Mouse (Mus musculus) gonadal fat pad, adult 2 months (tissue): ENCODE data around the gene Flot2. TPM values are rescaled to one million over a fixed set of nuclear protein-coding genes. Genes with fewer than 3 reads are reported as not detected.

Source experiments
- DNase-seq: peaks from one replicate; pipeline ENCODE4 v3.0.0-alpha.2; 2012; ENCODE audit warnings: low read depth
- polyA plus RNA-seq: library from polyadenylated mRNA; depleted of rRNA; stranded (reverse); fragments of >200 nt; gene quantifications from 2 replicates; pipeline ENCODE4 v1.2.3, GENCODE M21; 2012

Gene Flot2
- polyA plus RNA-seq, 1 experiment = 123 TPM

DNA sequence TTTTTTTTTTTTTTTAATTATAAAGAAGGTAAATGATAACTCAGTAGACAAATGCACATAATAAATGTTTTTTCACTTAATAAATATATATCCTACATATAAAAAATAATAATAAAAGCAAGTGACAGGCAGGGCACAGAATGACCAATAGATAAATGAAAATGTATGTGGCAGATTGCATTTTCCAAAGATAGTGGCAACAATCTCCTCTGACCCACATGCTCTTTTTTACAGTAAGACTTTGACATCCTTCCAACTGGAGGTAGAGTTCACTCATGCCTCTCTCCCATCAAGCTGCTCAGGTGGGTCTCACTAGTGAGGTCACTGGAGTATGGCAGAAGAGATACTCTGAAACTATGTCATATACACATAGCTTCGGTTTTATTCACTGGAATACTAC is 24.8 kb downstream of the Flot2 start:
- DNase-seq = no peak

DNA sequence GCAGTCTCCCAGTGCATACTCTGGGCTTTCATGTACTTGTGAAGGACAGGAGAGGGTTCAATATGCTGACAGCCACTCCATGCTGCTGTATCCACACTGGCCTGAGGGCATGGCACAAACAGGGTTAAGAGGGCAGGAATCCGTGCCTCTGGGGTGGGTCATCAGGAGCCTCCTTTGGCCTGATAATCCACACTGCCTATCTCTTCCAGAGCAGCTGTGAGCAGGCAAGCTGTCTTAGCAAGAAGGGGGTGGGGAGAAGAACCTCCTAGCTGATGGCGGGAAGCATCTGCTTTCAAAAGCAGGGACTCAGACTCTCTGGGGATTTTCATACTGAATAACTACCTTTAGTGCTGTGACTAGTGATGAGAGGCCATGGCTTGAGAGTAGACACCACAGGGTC is 28.2 kb downstream of the Flot2 start:
- no peak for DNase-seq

DNA sequence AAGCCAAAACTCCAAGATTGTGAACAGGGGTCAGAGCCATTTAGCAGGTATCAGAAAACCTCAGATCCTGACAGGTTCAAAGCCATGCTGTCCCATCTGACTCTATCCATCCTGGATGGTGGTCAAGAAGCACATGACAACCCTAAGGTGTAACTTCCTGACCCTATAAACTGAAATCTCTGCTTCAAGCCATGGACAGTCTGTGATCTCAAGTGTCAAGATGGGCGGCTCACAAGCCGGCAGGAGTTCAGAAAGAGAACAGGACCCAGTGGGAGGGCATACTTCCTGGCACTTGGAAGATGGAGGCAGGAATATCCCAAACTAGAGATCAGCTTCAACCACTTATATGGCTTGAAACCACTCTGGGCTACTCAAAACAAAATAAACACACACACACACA is 28.9 kb downstream of the Flot2 start:
- no peak for DNase-seq

DNA sequence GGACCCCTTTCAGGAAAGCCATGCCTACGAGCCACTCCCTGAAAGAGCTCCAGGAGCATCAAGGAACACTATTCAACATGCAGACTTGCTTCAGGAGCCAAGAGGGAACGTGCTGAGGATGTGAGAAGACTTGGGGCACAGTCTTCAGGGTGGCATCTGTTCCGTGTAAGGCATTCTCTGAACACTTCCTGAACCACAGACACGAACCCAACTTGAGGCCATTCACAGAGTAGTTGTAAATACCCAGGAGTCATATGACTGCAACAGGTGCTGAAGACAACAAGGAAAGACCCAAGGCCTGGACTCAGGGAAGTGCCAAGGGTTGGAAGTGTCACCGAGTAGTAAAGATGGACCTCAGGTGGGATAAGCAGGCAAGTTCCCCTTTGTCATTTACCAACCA is 29.8 kb downstream of the Flot2 start:
- no peak for DNase-seq

DNA sequence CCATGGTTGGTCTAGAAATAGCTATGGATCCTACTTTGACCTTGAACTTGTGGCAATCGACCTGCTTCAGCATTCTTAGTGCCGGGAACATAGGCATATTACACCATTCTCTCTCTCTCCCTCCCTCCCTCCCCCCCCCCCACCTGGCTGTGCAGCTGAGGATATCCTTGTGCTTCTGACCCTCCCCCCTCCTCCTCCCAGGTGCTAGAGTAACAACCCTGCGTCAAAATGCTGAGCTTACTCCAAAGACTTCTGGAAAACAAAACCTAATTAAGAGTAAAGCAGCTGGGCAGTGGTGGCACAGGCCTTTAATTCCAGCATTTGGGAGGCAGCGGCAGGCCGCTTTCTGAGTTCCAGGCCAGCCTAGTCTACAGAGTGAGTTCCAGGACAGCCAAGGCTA is 31.4 kb downstream of the Flot2 start:
- no peak for DNase-seq

DNA sequence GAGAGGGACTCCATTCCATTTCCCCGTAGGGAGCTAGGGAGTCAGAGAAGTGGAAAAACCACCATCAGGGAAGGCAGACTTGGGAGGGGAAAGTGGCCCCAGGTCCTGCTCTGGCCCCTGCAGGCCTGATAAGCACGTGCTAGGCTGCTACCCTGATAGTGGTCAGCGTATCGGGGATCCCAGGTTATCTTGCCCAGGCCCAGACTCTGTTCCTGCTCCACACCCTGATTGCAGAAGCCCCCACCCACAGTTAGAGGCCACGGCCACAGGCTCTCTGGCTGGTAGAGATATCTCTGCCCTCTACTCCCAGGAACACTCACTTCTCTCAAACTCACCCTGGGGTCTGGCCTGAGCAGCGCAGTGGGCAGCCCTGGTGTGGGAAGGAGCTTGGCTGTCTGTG is 31.9 kb downstream of the Flot2 start:
- DNase-seq = no peak

DNA sequence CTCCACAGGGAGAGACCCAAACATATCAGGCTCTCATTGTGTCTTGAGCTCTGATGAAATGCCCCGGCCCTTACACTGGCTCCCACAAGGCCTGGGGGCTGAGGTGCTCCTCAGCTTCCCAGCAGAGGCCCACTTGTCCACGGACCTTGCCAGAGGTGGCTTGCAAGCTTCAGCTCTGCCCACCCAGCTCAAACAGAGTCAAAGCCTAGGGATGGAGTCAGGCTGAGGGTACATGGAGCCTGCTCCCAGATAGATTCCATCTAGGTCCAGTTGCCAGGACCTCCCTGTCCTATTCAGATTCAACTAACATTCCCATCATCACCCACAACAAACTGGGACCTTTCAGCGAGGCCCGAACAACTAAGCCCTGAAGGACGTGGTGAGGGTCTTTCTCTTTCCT is 34.2 kb downstream of the Flot2 start:
- no peak for DNase-seq

DNA sequence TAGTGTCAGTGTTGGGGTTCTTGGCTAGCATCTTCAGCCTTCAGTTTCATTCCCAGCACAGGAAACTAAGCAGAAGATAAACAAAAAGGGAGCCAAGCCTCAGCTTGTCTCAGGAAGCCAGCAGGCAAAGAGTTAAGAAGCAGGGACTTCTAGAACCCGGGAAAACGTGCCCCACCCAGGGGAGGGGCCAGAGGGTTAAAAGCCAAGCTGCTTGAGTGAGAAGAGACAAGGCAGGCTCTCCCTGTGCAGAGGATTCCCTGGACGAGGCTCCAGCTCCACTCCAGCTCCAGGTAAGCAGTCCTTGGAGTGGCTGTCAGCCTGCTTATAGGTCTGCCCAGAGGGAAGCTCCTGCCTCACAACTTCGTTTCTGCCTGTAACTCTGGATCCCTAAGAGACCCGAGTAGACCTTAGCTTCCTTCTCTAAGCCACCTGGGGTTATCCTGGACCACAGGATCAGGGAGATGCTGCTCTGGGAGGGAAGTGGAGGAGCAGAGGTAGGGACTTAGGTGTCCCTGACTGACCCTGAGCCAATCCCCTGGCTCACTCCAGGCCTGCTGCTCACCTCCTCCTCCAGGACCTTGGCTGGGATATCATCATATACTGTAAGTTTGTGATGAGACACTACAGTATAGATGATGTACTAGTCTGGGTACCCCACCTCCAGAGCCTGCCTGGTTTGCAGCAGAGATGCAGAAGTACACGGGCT is 34.8 kb downstream of the Flot2 start:
- no peak for DNase-seq

DNA sequence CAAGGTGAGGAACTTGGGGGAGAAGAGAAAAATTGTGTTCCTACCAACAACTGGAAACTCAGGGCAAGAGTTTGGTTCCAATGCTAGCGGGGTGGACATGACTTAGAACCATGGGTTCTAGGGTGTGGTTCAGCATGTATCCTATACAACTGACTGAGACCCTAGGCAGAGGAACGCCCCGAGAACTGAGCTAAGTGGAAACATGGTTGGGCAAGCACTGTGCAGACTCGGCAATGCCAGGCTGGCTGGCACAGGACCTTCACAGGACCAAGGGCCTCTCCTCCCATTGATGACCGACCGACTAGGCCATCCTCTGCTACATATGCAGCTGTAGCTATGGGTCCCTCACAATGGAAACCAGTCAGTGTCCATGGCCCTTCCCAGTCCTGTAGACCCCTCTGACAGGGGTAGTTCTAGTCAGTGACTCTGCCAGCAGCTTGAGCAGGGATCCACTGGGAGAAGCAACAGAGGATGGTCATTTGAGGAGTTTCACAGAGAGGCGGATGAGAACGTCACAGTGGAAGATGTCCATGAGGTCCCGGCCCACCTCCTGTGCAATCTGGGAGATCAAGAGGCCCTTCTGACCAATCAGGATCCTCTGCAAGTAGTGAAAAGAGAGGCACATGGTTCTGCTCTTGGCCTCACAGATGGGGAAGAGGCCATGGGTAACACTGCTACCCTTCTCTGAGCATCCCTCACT is 36.0 kb downstream of the Flot2 start:
- DNase-seq = no peak

DNA sequence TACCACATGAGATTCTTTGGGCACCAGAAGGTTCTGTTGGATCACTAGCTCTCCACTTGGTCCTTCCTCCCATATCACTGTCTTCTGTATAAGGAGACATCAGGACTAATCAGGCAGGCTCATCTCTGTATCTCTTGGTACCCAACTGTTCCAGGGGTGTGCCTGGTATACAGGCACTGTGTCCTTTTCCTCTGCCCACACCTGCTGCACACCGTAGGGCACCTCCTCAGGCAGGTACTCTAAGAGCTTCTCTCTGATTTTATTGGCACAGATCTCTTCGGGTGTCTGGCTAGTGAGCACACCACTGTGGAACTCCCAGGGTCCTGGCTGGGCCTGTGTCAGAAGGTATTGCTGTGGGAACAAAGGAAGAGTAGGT is 36.5 kb downstream of the Flot2 start:
- DNase-seq = no peak

DNA sequence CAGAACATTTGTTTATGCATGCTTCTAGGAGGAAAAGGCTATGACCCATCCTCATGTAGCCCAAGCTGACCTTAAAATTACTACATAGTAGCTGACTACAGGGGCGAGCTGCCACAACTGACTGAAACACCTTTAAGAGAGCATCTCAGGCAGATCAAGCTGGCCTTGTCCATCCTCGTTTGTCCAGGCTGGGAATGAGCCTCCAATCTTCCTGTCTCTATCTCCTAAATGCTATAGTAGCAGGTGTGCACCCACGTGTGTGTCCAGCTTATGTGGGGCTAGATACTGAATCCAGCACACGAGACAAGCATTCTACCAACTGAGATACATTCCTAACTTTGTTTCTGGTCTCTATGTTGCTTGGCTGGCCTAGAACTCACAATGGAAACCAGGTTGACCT is 36.9 kb downstream of the Flot2 start:
- no peak for DNase-seq

DNA sequence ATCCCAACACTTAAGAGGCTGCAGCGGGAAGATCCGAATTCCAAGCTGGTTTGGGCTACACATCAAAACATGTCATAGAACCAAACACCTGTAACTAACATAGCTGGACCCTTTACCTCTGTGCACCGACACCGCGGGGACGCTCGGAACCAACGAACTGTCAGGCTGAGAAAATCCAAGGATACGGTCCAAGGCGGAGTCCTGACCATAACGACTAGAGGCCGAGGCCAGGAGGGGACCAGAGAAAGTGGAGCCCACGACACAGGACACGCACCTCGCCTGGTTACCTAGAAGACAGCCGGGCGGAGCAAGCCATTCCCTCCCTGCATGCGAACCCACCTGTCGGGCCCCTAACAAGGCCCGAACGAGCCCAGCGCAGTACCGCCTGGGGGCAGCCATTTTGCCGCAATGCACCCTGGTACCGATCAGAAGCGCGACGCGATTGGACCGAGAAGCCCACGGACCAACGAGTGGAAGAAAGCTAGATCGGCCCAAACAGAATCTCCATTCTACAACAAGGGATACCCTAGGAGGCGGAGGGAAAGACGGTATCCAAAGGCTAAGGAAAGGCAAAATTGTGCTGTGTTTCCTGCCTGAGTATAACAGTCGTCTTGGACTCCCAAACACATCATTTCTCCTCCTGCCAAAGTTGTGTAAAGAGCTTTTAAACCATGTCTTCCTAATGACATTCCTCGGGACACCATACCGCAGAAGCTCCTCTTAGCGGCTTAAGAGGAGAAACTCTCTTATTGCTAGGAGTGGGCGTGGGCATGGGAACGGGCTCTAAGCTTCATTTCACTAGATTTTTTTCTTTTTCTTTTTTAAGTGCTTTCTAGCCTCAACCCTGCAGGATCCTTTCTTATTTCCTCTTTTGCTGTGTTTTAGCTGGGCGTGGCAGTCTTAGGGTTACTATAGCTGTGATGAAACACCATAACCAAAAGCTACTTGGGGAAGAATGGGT is 42.5 kb downstream of the Flot2 start, which contains the start of gene Eral1:
TSS of gene Eral1 (minus strand) at position 423 of the 961 bp plus-strand sequence.
- DNase-seq = peak; percentile 61

DNA sequence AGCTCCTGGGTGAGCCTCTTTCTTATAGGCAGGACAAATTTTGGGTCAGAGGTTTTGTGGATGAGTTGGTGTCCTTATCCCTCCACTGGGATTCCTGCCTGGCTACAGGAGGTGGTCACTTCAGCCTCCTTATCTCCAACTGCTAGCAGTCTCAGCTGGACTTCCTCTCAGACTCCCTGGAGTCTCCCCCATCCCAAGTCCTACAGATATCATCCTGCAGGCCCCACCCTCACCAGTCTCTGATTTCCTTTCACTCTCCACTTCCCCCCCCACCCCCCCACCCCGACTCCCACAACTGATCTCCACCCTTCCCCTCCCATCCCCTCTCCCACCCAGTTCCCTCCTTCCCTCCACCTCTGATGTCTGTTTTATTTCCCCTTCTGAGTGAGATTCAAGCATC is 45.9 kb downstream of the Flot2 start:
- DNase-seq = no peak

DNA sequence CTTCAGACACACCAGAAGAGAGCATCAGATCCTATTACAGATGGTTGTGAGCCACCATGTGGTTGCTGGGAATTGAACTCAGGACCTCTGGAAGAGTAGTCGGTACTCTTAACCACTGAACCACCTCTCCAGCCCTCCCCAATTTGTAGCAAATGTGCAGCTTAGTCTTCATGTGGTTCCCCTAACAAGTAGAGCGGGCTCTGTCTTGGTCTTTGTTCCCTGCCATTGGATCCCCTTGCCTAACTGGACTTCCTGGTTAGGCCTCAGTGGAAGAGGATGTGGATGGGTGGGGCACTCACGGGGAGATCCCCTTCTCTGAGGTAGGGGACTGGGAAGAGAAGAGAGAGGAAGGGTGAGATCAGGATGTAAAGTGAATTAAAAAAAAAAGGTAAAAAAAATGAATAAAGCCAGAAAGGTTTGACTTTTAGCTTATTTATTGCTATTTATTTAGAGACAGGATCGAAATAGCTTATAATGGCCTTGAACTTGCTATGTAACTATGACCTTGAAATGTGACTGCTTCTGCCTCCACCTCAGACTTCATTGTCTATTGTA is 49.3 kb downstream of the Flot2 start:
- no peak for DNase-seq

DNA sequence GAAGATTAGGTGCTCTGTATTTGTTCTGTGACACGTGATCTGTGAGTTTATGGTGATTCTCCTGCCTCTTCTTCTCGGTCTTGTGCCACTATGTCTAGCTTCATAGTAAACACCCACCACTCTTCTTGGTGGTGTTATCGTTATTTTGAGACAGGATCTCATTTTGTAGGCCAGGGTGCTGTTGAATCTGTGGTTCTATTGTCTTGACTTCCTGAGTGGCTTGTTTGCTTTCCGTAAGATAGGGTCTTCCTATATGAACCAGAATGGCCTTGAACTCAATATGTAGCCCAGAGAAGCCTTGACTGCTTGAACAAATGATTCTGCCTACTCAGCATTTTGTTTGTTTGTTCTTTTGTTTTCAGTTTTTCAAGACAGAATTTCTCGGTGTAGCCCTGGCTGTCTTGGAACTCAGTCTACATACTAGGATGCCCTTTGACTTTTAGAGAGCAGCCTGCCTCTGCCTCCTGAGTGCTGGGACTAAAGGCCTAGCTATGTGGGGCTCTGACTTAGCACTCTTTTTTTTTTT is 50.1 kb downstream of the Flot2 start:
- DNase-seq = no peak

DNA sequence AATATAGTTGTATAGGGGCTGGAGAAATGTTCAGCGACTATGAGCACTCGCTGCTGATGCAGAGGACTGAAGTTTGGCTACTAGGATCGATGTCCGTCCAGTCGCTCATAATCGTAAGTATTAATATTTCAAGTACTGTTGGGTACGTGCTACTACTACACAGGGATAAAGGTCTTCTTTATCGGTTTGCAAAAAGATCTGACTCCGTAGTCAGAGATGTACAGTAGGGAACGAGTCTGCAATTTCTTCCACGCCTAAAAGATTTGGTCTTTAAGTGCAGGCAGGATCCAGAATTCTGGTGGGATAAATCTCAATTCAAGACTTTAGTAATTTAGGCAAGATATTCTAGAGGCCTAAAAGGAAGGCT is 56.4 kb downstream of the Flot2 start:
- DNase-seq = no peak

DNA sequence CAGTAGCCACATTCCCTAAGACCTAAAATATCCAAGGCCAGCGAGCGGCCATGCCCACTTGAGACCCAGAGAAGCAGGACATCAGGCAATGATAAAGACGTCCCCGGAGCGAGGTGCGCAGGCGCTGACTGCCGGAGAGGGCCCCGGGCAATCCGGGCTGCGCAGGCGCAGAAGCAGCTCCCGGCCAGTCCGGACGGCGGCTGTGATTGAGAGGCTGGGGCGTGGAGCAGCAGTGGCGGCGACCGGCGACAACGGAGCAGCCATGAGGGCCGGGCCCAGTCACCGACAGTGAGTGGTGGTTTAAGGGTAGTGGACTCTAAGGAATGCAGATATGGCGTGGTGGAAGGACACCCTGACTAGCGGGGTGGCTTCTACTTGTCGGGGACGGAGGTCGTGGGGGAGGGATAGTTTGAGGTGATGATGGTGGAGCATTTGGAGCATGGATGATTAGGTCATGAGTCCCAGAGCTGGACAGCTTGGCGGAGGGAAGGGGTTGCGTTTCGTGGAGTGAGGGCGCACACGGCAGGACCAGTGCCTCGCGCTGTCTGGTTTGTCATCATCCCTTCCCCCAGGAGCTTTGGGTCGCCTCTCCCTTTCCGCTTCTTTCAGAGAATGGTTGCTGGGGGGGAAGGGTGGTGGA is 56.9 kb downstream of the Flot2 start, which contains the start of gene Fam222b:
TSS of gene Fam222b (plus strand) at position 157 of the 640 bp plus-strand sequence.
- no peak for DNase-seq

DNA sequence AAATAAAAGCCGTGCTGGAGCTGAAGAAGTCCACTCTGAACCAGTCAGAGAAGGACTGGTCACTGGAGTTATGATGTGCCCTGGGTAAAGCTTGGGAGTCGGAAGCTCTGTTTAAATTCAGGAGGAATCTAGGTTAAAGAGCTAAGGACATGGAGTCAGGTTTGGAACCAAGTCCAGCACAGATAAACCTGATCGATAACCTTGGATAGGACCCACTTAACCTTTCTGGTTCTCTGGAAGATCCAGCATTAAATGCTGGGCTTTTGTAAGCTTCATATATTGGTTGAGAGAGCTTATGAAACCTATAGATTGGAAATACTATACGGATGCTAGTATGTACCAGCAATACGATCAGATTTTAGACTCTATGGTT is 57.4 kb downstream of the Flot2 start:
- no peak for DNase-seq

DNA sequence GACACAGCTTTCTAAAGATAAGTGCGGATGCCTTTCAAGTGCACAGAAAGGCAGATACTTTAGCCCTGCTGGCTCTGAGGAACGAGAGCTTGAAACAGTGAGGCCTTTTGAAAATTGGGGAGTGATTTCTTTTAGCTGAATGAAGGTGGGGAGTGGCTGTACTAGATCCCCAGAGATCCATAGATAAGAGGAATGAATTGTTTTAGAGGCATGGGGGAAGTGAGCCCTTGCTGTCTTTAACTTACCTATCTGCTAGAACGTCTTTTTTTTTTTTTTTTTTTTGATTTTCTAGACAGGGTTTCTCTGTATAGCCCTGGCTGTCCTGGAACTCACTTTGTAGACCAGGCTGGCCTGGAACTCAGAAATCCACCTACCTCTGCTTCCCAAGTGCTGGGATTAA is 59.3 kb downstream of the Flot2 start:
- DNase-seq = no peak

DNA sequence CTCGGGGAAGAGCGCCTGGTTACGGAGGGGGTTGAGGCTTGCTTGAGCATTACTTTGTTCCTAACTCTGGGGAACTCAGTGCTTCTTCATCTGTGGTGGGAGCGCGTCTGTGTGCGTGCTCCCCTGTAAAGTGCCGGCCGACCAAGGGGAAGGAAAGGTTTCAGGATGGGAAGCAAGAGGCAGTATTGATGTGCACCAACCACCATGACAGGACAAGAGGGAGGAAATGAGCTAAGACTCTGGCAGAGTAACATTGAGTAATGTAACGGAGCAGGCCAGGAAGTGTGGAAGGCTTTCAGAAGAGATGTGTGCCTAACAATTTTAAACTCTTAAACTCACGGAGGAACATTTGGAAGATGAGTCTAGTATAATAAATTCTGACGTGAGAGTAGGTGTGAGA is 63.0 kb downstream of the Flot2 start:
- DNase-seq = no peak

DNA sequence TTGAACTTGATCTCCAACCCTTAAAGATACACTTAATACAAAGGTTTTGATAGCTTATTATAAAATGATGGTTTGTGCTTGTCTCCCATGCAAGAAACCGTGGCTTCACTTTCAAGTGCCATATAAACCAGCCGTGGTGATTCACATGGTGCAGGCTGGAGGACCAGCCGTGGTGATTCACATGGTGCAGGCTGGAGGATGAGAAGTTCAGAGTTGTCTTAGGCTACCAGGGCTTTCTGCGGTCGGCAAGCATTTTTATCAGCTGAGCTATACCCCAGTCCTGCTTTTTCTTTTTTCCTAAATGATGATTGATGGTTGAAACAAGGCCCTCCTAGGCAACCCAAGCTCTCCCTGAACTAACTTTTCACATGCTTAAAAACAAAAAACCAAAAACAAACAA is 64.4 kb downstream of the Flot2 start:
- no peak for DNase-seq
